Mouse (Mus musculus): ENCODE data around the gene Ddx46.
"Not testable (repeated sequence)": the region's sequence is repeated elsewhere in the genome, so short reads cannot be mapped to it uniquely, and the experiment has no call there.

The Ddx46 gene

GRCm38 (mm10) chr13:55640480-55640879 lies 5.7 kb downstream of the Ddx46 start:
- DNase-seq, result peak; percentile 93

DNA sequence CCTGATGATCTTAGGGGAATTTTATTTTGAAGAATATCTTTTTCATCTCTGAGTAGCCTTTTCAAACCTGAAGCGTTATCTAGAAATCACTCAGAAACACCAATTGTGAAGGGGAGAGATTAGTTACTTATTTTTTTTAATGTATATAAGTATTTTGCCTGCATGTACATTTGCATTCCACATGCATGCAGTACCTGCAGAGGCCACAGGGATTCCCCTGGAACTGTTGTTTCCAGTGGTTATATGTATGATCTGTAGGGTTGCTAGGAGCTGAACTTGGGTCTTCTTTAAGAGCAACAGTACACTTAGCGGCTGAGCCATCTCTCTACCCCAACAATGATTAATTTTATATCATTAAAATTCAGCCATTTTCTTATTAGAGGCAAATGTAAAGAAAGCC lies 9.7 kb downstream of the Ddx46 start:
- no peak for DNase-seq

DNA sequence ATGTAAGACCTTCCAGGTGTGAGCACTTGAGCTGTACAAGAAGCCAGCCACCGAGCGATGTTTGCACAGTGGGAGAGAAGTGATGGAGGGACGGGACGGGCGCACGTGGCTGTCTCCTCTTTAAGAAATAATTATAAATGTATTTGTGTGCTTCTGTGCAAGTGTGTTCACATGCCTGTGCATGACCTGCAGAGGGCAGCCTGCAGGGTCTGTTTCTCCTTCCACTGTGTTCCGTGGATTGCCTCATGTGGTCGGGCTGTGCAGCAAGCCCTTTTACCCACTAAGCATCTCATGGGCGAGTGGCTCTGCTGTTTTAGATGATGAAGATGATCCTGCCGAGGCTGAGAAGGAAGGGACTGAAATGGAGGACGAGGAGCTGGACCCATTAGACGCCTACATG lies 15.3 kb downstream of the Ddx46 start:
- no peak for DNase-seq

DNA sequence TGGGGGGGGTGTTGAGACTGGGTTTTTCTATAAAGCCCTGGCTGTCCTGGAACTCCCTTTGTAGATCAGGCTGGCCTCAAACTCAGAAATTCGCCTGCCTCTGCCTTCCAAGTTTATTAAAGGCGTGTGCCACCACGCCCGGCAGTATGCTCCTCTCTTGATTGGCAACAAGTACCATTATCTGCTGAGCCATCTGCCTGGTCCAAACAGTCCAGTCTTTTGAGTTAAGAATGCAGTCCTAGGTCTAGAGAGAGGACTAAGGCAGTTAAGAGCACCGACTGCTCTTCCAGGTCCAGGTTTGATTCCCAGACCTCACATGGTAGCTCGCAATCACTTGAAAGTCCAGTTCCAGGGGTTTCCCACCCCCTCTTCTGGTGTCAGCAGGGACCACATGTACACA lies 16.2 kb downstream of the Ddx46 start:
- no peak for DNase-seq

DNA sequence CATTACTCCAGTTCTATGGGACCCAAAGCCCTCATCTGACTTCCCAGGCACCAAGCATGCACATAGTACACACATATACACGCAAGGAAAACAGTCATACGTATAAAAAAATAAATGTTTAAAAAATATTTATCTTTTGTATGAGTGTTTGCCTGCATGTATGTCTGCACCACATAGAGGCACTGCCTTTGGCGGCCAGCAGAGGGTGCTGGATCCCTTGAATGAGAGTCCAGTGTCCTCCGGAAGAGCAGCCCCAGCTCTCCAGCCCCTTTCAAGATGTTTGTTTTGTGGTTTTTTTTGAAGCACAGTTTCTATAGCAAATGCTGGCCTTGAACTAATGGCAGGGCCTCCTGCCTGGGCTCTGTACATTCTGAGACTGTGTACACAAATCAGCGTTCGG lies 33.7 kb downstream of the Ddx46 start:
- no peak for DNase-seq

- DNase-seq, result no peak
Observed at GRCm38 (mm10) chr13:55672711-55673110, 37.9 kb downstream of the Ddx46 start.

- no peak for DNase-seq
Observed at GRCm38 (mm10) chr13:55677364-55677763, 42.5 kb downstream of the Ddx46 start.

GRCm38 (mm10) chr13:55682201-55682600 lies 47.4 kb downstream of the Ddx46 start:
- DNase-seq, result no peak

DNA sequence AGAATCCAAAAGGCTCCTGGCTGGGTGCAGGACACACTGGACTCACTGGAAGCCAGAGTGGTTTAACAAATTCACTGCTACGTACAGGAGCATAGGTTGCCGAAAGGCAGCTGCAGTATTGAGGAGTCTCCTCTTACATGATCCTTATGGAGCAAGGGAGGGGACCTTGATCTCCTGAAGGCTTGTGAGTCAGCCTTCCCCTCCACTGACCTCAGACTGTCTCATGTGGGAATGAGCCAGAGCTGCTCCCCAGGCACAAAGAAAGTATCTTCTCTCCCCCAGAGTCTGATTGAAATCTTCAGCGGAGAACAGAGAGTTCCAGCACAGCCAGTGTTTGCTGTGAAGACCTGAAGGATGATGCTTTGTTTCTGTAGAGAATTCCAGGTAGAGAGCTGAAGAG lies 48.8 kb downstream of the Ddx46 start:
- DNase-seq, result no peak

GRCm38 (mm10) chr13:55686107-55686633 lies 51.3 kb downstream of the Ddx46 start:
- no peak for DNase-seq

DNA sequence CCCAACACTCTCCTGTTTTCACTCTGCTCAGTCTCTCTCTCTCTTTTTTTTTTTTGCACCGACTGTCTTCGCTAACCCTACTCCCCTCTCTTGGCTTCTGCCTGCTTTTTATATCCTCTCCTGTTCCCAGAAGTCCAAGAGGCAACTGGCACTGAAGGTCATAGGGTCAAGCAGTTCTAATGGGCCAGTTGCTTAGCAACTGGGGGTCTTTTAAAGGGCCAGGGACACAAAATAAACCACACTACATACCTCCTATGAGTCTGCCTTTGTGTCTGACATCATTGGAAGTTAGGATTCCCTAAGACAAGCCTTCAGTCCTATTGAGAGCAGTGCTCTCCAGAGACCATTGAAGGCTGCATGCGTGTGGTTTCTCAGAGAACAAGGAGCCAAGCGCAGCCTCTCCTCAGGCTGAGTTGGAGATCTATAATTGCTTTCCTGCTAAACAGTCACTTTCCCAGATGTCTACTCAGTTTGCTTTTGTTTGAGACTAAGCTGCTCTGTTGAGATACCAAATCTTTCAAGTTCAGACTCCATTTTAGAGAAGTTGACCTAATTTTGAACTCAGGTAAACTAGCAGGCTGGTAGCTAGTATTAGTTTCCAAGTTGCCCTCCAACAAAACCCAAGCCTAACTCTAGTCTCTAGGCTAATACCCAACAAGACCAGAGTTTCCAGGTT lies 53.2 kb downstream of the Ddx46 start:
- no peak for DNase-seq

DNA sequence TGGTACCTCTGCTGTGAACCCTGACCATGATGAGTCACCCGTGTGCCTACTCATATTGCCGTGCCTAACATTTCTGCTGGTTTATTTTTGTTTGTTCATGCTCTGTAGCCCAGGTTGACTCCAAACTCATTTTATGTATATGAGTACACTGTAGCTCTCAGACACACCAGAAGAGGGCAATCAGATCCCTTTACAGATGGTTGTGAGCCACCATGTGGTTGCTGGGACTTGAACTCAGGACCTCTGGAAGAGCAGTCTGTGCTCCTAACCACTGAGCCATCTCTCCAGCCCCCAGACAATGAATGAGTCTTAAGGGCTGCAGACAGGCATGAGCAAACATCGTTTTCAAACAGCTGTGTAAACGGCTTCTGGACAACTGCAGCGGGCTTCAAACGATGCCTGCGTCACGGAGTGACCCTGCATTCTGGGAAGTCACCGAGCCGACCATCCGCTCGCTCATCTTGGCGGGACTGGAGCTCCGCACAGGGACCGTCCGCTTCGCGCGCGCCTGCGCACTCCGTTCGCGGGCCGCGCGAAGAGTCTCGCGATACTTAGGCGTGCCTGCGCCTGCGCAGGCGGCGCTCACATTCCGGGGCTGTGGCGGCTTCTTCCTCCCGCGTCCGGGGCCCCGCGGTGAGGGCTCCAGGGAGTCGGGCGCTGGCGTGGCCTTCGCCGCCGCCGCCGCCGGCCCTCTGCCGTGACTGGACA lies 57.9 kb downstream of the Ddx46 start, which contains the start of gene B230219D22Rik:
Gene B230219D22Rik, plus strand, starts transcription at position 590 of the 708 bp plus-strand sequence.
- peak; percentile 99 for DNase-seq

GRCm38 (mm10) chr13:55693243-55693721 lies 58.5 kb downstream of the Ddx46 start:
- no peak for DNase-seq

DNA sequence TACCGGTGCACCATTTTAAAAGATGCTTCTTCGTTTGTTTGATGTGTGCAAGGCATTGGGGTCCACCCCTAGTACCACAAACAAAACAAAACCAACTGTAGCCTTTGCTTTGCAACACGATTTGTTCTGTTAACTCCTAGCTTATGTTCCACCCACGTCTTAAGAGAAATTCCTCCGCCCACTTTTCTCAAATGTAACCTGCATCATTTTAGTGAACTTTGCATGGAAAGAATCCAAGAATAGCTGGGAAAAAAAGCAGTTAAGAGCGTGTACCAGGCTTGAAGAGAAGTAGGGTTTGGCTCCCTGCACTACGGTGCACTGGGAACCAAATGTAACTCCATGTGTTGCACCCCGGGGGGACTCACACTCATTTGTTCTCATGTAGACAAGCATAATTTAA lies 59.3 kb downstream of the Ddx46 start:
- DNase-seq, result no peak

GRCm38 (mm10) chr13:55695989-55696388 lies 61.2 kb downstream of the Ddx46 start:
- DNase-seq, result not testable (repeated sequence)

- no peak for DNase-seq
Observed at GRCm38 (mm10) chr13:55704301-55704700, 69.5 kb downstream of the Ddx46 start.

DNA sequence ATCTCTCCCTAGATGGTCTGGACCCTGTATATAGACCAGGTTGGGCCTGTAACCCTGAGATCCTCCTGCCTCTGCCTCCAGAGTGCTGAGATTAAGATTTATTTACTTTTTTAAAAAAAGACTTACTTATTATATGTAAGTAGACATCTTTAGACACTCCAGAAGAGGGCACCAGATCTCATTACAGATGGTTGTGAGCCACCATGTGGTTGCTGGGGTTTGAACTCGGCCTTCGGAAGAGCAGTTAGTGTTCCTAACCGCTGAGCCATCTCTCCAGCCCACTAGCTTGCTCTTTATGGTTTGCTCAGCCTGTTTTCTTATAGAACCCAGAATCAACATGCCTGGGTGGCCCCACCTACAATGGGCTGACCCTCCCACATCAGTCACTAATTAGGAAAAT lies 78.0 kb downstream of the Ddx46 start:
- DNase-seq, result no peak

DNA sequence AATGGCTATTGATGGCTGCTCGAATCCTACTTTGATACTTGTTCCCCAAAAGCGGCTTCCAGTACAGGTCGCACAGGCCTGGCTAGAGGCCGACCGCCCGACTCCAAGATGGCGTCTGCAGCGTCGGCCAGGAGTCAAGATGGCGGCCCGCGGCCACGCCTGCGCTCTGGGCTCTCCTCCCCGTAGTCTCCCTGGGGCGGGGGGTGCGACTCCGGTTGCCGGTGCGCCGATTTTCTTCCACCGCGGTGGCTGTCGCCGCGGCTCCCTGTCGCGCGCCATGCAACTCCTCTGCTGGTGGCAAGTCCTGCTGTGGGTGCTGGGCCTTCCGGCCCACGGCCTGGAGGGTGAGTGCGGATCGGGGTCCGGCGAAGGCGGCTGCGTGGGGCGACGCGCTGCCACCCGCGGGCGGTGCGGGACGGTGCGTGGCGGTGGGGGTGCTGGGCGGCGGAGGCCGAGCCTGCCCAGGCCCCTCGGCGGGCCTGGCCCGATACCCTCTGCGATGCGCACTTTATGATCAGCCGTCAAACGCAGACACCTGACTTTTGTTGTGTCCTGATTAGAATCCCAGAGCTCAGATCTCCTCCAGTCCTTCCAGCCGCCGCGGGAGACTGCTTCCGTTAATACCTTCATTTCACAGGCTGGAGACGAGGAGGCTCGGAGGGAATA lies 79.8 kb downstream of the Ddx46 start, which contains the start of gene Txndc15:
Gene Txndc15, plus strand, starts transcription at position 150 of the 666 bp plus-strand sequence.
- peak; percentile 99 for DNase-seq

DNA sequence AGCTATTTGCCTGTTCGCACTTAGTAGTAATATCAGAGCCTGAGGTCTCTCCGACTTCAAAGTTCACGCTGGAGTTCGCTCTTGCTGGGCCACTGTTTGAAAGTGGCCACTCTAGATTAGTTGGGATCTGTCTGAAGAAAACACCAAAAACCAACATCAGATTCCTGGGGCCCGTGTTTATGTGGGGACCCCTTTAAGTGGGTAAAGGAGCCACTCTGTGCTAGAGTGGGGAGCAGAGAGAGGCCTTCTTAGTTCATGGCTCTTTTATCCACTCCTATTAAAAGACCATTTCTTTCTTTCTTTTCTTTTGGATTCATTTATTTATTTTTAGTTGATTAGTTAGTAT lies 80.3 kb downstream of the Ddx46 start:
- DNase-seq, result no peak

GRCm38 (mm10) chr13:55715908-55716510 lies 81.2 kb downstream of the Ddx46 start:
- no peak for DNase-seq

- DNase-seq, result no peak
Observed at GRCm38 (mm10) chr13:55721516-55721915, 86.7 kb downstream of the Ddx46 start.

DNA sequence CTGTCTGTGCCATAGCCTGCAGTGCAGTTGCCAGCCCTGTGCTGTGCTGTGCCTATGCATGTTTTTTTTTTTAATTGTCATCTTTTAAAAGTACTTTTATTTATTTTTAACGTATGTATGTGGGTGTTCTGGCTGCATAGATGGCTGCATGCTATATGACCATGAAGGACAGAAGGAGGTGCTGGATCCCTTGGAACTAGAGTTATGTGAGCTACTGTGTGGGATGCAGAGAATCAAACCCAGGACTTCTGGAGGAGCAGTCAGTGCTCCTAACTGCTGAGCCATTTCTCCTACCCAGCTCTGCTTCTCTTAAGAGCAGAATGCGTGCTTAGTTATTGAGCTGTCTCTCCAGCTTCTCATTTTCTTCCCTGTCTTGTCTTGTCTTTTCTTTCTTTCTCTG lies 87.2 kb downstream of the Ddx46 start:
- DNase-seq, result no peak

DNA sequence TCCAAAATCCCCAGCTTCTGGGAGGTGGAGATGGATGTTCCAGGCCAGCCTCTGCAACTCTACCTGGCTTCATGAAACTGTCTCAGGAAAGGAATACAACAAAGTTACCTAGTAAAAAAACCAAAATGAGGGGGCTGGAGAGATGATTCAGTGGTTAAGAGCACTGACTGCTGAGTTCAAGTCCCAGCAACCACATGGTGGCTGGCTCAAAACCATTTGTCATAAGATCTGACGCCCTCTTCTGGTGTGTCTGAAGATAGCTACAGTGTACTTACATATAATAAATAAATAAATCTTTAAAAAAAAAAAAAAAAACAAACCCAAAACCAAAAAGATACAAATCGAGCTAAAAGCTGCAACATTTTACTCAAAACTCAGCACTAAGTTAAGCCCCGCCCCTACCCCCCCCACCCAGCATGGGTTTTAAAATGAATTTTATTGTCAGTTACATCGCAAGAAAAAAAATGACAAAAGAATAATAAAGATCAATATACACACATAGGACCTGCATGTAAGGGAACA lies 91.8 kb downstream of the Ddx46 start:
- no peak for DNase-seq

Measured in heart, adult 11 months (tissue).